Mouse (Mus musculus) lung, postnatal 4 days (tissue): ENCODE measurements around the gene Patz1.
A peak's percentile ranks its signal among the peaks of the same experiment; 100 is the strongest.

Experiments
- DNase-seq, 2 experiments: peaks; one replicate each; pipeline ENCODE4 v3.0.0; 2021

Gene Patz1

DNA sequence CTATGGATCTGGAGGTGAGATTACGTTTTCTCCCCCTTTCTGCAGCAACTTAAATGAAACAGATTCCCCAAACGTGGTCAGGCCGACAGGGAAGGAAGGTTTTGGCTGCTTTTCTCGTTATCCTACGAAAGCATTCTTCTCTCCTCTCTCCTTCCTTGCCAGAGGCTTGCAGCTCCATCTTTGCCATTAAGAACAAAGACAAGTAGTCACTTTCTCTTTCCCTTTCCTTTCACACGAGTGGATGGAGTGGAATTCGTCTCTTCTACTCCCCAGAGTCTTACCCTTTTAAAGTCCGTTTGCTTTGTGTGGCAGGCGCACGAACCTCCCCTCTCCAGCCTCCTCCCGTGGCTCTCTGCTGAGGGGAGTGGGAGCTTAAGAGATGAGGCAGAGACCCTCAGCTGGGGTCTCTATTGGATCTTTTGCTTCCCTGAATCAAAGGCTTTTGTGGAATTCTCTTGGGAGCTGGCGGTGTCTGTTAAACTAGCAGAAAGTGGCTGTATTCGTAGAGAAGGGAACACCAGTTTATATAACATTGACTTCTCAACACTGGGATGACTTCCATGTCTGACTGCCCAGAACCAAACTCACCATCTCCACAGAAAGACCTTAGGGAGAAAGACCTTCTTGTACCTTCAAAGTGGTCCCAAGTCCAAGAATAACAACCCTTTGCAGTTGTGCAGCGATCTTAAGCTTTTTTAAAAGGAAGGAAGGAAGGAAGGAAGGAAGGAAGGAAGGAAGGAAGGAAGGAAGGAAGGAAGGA lies 42.5 kb downstream of the Patz1 start:
- DNase-seq, result no peak

GRCm38 (mm10) chr11:3331756-3332642 lies 43.3 kb downstream of the Patz1 start:
- DNase-seq, result peak; percentile 92 to 96

- DNase-seq, result no peak
Measured at GRCm38 (mm10) chr11:3333111-3333695, 44.5 kb downstream of the Patz1 start.

DNA sequence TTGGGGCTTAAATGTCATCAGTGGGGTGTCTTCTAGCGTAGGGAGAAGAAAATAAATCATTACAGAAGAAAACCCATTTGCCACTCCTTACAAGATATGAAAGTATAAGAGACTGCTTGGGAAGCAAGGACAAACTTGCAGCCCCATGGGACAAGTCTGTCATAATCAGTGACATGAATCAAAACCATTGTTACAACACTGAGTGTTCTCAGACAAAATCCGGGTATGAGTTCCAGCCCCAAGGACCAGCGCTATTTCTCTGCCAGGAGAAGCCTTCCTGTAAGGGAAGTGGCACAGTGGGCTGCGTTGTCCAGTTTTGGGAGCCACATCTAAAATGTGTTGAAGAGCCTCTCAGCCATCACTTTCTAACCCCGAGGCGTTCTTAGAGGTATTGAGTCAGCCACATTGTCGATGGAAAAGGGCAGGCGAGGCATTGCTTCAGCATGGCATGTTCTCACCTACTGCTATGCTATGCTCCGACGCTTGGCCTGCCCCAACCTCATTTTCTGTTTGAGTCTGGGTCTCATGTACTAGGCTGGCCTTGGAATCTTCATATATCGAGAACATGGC lies 45.6 kb downstream of the Patz1 start:
- no peak for DNase-seq

GRCm38 (mm10) chr11:3334711-3335316 lies 46.1 kb downstream of the Patz1 start:
- DNase-seq, result no peak

- no peak for DNase-seq
Measured at GRCm38 (mm10) chr11:3335651-3336216, 47.1 kb downstream of the Patz1 start.

GRCm38 (mm10) chr11:3336602-3337001 lies 47.9 kb downstream of the Patz1 start:
- no peak for DNase-seq

- DNase-seq, result peak in 1 of 2 experiments; percentile 55
Measured at GRCm38 (mm10) chr11:3337173-3337955, 48.7 kb downstream of the Patz1 start.

- DNase-seq, result no peak
Measured at GRCm38 (mm10) chr11:3337961-3338360, 49.3 kb downstream of the Patz1 start.

DNA sequence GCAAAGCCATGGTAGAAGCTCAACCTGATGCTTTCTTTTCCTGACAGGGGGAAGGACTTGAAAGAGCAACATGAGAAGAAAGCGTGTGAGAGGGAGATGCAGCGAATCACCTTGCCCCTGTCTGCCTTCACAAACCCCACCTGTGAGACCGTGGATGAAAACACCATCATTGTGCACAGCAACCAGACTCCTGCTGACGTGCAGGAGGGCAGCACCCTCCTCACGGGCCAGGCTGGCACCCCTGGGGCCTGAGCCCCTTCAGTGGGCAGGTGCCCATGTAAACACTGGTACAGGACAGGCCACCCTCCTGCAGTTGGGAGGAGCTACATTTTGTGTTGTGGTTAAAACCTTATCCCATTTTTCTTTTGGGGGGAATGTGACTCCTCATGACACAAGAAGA lies 52.8 kb downstream of the Patz1 start:
- DNase-seq, result no peak

- DNase-seq, result no peak
Measured at GRCm38 (mm10) chr11:3344916-3345315, 56.2 kb downstream of the Patz1 start.

DNA sequence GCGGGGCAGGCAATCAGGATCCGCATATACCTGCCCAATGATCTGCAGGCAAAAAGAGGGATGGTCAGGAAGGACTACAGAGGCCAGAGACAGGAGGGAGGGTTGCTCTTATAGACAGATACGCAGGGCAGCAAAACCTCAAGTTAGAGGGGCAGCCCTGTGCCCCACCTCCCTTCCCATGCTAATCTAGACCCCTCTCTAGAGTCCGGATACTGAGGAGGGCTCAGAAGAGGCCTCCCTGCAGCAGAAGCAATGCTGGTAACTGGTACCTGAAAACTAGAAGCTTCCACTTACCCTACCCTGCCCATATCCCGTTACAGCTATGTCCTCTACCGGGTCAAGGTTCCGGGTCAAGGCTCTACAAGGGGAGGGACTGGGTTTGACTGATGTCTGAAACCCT lies 57.7 kb downstream of the Patz1 start:
- no peak for DNase-seq

DNA sequence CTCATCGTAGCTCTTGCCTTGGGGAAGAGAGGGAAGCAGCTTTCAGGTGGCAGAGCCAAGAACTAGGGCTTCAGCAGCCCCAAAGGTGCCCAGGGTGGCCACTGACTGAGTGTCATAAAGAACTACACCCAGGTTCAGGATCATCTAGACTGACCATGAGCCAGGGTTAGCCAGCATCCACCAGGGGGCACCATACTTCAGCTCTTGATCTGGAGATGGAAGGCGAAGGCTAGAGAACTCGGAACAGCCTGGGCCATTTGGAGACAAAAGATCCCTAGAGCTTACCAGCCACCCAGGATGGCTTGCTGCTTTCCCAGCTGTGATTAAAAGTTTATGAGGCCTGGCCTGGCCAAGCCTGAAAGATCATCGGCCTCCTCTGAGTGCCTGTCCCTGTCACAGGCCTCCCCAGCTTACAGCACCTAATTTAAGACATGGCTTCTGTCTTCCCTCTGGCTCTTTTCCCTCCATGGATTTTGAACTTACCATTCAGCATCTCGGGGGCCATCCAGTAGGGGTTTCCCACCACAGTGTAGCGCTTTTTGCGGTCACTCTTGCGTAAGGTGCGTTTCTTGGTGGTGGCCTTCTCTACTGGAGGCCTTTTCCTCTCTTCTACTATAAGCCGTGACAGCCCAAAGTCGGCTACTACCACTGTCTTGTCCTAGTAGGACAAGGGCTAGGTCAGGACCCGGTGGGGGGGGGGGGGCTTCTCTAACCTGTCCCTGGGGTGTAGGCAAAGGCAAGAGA lies 58.6 kb downstream of the Patz1 start:
- peak; percentile 79 to 90 for DNase-seq

DNA sequence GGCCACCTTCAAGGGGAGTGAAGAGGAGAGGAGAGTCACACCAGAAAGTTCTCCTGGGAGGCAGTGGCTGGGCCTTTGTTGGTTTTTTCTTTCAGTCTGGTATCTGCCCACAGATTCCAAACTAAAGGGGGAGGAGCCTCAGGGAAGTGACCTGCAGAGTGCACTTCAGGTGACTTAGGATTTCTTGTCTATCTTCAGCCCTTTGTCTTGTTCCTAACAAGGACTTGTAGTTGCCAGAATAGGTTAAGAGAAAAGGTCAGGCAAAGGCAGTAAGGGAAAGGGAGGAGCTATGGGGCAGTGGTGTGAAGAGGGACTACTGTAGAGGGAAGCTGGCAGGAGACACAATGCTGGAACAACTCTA lies 59.1 kb downstream of the Patz1 start:
- DNase-seq, result no peak

- DNase-seq, result peak; percentile 60 to 71
Measured at GRCm38 (mm10) chr11:3348576-3349342, 60.1 kb downstream of the Patz1 start.

DNA sequence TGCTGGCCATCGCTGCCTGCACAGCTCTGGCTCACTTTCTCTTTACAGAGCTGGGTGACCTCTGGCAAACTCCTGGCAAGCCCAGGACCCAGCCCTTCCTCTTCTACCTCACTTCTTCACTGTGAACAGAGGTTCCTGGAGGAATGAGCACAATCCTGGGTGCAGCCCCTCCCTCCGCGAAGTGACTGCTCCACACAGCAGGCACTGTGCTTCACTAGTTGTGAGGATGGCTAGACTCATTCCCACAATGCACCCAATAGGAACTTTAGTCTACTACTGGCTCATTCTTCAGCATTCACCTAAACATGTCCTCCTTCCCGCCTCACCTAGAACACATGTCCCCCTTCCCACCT lies 60.6 kb downstream of the Patz1 start:
- no peak for DNase-seq

DNA sequence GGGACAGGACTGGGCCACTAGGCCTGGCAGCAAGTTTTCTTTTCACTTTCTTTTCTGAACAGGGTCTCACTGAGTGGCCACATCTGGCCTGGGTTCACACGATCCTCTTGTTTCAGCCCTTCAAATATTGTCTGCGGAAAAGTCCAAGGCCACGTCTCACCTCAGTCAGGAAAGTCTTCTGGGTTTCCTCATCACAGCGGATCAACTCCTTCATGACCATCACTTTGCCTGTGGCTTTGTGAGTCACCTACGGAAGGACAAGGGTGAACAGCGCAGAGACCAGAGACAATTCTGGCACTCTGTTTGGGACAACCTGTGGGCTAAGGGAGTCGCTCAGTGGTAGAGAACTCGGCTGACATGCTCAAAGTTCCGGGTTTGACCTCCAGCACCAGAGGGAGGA lies 63.5 kb downstream of the Patz1 start:
- no peak for DNase-seq

- DNase-seq, result no peak
Measured at GRCm38 (mm10) chr11:3352990-3353585, 64.4 kb downstream of the Patz1 start.
